Mouse (Mus musculus) G1E (cell line): ENCODE data around the gene Pik3r1. TPM values are rescaled to one million over a fixed set of nuclear protein-coding genes. Genes with fewer than 3 reads are reported as not detected.

Experiments
- ATAC-seq: 2 replicates; pipeline ENCODE4 v1.8.0; 2016; ENCODE audit warnings: mild to moderate bottlenecking; ENCODE audit not compliant: insufficient number of reproducible peaks, poor library complexity, low FRiP score, severe bottlenecking; ENCODE audit errors: extremely low read depth
- DNase-seq: peaks from one replicate; pipeline ENCODE4 v3.0.0; 2012; ENCODE audit warnings: low spot score
- H3K27me3 ChIP-seq: 2 replicates; pipeline ENCODE4 v1.6.1; 2012; ENCODE audit warnings: mild to moderate bottlenecking, low read length, inconsistent platforms; ENCODE audit not compliant: insufficient read depth
- H3K36me3 ChIP-seq: replicated peaks from 2 replicates; pipeline ENCODE3; 2012; ENCODE audit warnings: mild to moderate bottlenecking, inconsistent platforms
- H3K4me1 ChIP-seq: 2 replicates; pipeline ENCODE4 v1.6.1; 2012; ENCODE audit warnings: low read depth, low read length, inconsistent platforms, mixed read lengths; ENCODE audit not compliant: insufficient read depth
- H3K4me3 ChIP-seq: 2 replicates; pipeline ENCODE4 v1.5.1; 2012; ENCODE audit warnings: low read depth, mild to moderate bottlenecking, inconsistent platforms, low read length, moderate library complexity, mixed read lengths
- H3K9me3 ChIP-seq: replicated peaks from 2 replicates; pipeline ENCODE4 v1.6.1; 2012; ENCODE audit warnings: inconsistent platforms
- CTCF ChIP-seq: IDR thresholded peaks from 2 replicates; pipeline ENCODE4 v1.5.1; 2012; ENCODE audit warnings: low read depth, low read length, inconsistent platforms, mixed read lengths
- GATA1 ChIP-seq: IDR thresholded peaks from 2 replicates; pipeline ENCODE4 v1.6.1; 2012; ENCODE audit warnings: borderline replicate concordance, low read length, inconsistent platforms, mixed read lengths
- GATA2 ChIP-seq: IDR thresholded peaks from 2 replicates; pipeline ENCODE4 v1.6.1; 2012; ENCODE audit warnings: low read depth, low read length, inconsistent platforms, borderline replicate concordance
- POLR2AphosphoS5 ChIP-seq: IDR thresholded peaks from 2 replicates; pipeline ENCODE4 v1.6.1; 2012; ENCODE audit warnings: low read depth, low read length, inconsistent platforms; ENCODE audit not compliant: insufficient replicate concordance
- TAL1 ChIP-seq: conservative IDR thresholded peaks from 2 replicates; pipeline ENCODE4 v1.6.1; 2012; ENCODE audit warnings: low read depth, low read length, inconsistent platforms, mixed read lengths
- polyA plus RNA-seq: library from polyadenylated mRNA; stranded (reverse); fragments of >175 nt; gene quantifications from 2 replicates; pipeline ENCODE4 v1.2.3, GENCODE M21; 2012
- total RNA-seq, 2 experiments: library from RNA; stranded (forward) in 1 of 2; stranded (reverse) in 1 of 2; fragments of 200-1000 nt in 1 of 2; fragments of >200 nt in 1 of 2; fragmentation: Nextera tagmentation in 1 of 2; gene quantifications; 2 replicates each; pipeline ENCODE4 v1.2.3; 2014 to 2017

Pik3r1 gene
- total and polyA plus RNA-seq, 3 experiments = 9.3 to 150 (median 111) TPM

GRCm38 (mm10) chr13:101729248-101730055, 38.6 kb downstream of the Pik3r1 start:
- ATAC-seq (no peak), DNase-seq (no peak)
- H3K4me3 ChIP-seq = no peak overlapping the region
- no peak for TF ChIP-seq GATA2
- 0 out of 2 replicates have a peak, but pooled peaks have one; percentile 50 for TF ChIP-seq POLR2AphosphoS5
- no peak for TF ChIP-seq TAL1
- no peak for TF ChIP-seq GATA1
- no peaks in the 10 kb centered on the region for H3K9me3 ChIP-seq
- peaks cover 58% of the 10 kb centered on the region for H3K36me3 ChIP-seq
- H3K27me3 ChIP-seq = no peaks in the 10 kb centered on the region
- H3K4me1 ChIP-seq = peaks cover 34% of the 10 kb centered on the region

DNA sequence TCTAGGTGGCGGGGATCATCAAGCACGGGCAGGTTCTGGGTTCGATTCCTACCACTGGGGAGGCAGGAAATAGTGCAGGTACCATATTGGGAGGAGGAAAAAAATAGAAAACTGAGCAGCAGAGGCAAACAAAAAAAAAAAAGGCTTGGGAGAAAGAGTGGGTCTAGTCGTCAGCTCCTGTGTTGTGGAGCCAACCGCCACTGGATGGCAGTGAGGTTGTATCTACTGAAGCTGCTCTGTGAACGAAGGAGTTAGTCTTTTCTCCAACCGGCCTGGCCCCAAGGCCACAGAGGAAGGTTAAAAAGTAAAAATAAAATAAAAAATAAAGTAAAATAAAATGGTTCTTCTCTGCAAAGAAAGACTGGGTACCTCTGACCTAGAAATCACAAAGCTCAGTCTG, 39.2 kb downstream of the Pik3r1 start:
- no peak overlapping the region for H3K4me3 ChIP-seq
- no peak for ATAC-seq
- no peaks in the 10 kb centered on the region for H3K27me3 ChIP-seq
- TF ChIP-seq CTCF (no peak), POLR2AphosphoS5 (no peak), GATA2 (no peak), GATA1 (no peak), TAL1 (no peak)
- H3K9me3 ChIP-seq = no peaks in the 10 kb centered on the region
- no peak for DNase-seq
- peaks cover 35% of the 10 kb centered on the region for H3K4me1 ChIP-seq
- H3K36me3 ChIP-seq = peaks cover 58% of the 10 kb centered on the region

DNA sequence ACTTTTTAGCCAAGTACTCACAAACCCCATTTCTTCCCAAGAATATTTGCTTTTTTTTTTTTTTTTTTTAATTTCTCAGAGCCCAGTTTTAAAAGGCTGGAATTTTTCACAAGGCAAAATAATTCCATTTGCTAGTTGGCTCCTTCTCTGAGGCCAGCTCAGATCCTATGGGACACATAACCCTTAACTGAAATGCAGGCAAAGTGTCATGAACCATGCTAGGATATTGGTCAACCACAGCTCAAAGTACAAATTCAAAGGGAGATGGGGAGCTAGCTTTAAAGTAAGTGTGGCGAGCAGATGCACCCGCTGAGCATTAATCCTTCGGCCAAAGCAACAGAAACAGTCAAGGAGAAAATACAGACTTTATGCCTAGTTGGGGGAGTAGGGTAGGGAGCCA, 39.7 kb downstream of the Pik3r1 start:
- DNase-seq (no peak), ATAC-seq (no peak)
- H3K4me1 ChIP-seq = peaks cover 32% of the 10 kb centered on the region
- TF ChIP-seq GATA2 (no peak), POLR2AphosphoS5 (no peak), TAL1 (no peak), GATA1 (no peak), CTCF (no peak)
- no peaks in the 10 kb centered on the region for H3K27me3 ChIP-seq
- no peaks in the 10 kb centered on the region for H3K9me3 ChIP-seq
- H3K36me3 ChIP-seq = peaks cover 58% of the 10 kb centered on the region
- H3K4me3 ChIP-seq = no peak overlapping the region

GRCm38 (mm10) chr13:101727837-101728236, 40.2 kb downstream of the Pik3r1 start:
- ATAC-seq (no peak), DNase-seq (no peak)
- Histone ChIP-seq H3K36me3 (peaks cover 56% of the 10 kb centered on the region), H3K4me3 (no peak overlapping the region), H3K9me3 (no peaks in the 10 kb centered on the region), H3K4me1 (peaks cover 28% of the 10 kb centered on the region), H3K27me3 (no peaks in the 10 kb centered on the region)
- TF ChIP-seq GATA2 (no peak), CTCF (no peak), TAL1 (no peak), GATA1 (no peak), POLR2AphosphoS5 (no peak)

- H3K4me3 ChIP-seq = no peak overlapping the region
- peaks cover 21% of the 10 kb centered on the region for H3K4me1 ChIP-seq
- TF ChIP-seq TAL1 (no peak), GATA2 (no peak), POLR2AphosphoS5 (no peak), CTCF (no peak), GATA1 (no peak)
- H3K9me3 ChIP-seq = no peaks in the 10 kb centered on the region
- no peaks in the 10 kb centered on the region for H3K27me3 ChIP-seq
- H3K36me3 ChIP-seq = peaks cover 58% of the 10 kb centered on the region
- ATAC-seq = no peak
- DNase-seq = no peak
These were observed 41.1 kb downstream of the Pik3r1 start for GRCm38 (mm10) chr13:101726922-101727321.

- peaks cover 61% of the 10 kb centered on the region for H3K36me3 ChIP-seq
- ATAC-seq (no peak), DNase-seq (no peak)
- H3K27me3 ChIP-seq = no peaks in the 10 kb centered on the region
- no peak overlapping the region for H3K4me3 ChIP-seq
- peaks cover 29% of the 10 kb centered on the region for H3K4me1 ChIP-seq
- no peaks in the 10 kb centered on the region for H3K9me3 ChIP-seq
- TF ChIP-seq GATA1 = no peak
- no peak for TF ChIP-seq CTCF
- TF ChIP-seq POLR2AphosphoS5 = no peak
- no peak for TF ChIP-seq GATA2
- no peak for TF ChIP-seq TAL1
These were observed 46.0 kb downstream of the Pik3r1 start for GRCm38 (mm10) chr13:101721901-101722595.
